Mouse (Mus musculus): ENCODE measurements around the gene Plaur.

Gene Plaur

GRCm38 (mm10) chr7:24462388-24463319 is at the start of gene Plaur:
Gene Plaur (plus strand): TSS chr7:24462484.
- DNase-seq (ENCODE audit: low spot score in 2 of 2) = peak; percentile 72 to 73

DNA sequence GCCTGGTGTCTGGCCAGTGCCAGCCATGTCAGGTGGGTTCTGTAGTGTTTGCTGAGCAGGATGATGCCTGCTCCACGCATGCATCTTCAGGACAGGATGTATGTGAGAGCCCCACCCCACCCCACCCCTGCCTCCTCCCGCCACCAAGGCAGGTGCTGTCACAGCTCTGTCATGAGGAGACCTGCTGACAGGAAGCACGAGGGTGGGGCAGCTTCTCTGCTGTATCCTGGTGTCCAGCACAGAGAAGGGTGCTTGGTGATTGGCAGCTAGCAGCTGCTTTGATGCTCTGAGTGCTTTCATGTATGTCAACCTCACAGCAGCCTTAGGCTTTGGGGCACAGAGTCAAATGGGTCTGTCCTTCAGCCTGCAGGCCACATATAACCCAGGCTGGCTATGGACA is 48.7 kb upstream of the Plaur start:
- peak; percentile 71 to 77 for DNase-seq (ENCODE audit: low spot score in 2 of 2)

GRCm38 (mm10) chr7:24415261-24415660 is 47.0 kb upstream of the Plaur start:
- no peak for DNase-seq (ENCODE audit: low spot score in 2 of 2)

DNA sequence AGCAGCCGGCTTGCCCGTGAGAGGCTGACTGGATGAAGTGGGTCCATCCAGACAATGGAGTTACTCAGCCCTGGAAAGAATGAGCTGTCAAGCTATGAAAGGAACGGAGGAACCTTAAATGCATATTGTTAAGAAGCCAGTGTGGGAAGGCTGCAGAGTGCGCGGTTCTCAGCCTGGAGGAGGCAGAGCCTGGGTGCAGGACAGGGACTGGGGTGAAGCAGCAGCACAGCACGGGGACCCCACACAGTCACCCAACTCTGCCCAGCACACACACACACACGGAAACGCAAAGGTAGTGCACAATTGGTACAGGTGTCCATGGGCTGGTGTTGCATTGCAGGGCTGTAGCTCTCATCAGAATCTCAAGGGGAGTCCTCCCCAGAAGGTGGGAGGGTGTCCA is 42.7 kb upstream of the Plaur start:
- DNase-seq (ENCODE audit: low spot score in 2 of 2) = no peak

- DNase-seq (ENCODE audit: low spot score in 2 of 2) = no peak
Measured at GRCm38 (mm10) chr7:24421648-24422047, 40.6 kb upstream of the Plaur start.

DNA sequence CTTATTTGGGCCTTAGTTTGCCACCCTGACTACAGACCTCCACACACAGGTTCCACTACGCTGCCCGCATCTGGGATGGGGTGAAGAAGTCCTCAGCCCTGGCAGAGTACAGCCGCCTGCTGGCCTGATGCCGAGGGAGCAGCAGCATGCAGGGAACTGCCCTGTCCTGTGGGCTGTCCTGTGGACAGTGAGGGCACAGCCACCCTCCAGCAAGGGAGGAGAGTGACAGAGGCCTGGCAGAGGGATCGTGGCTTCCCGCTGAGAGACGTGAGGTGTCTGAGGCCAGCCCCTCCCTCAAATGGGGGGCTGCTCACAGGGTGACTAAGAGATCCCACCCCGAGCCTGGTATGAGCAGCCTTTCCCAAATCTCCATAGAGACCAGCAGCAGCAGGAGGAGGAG is 40.0 kb upstream of the Plaur start:
- DNase-seq (ENCODE audit: low spot score in 2 of 2) = no peak

GRCm38 (mm10) chr7:24423107-24423763 is 39.0 kb upstream of the Plaur start:
- DNase-seq (ENCODE audit: low spot score in 2 of 2) = no peak

- no peak for DNase-seq (ENCODE audit: low spot score in 2 of 2)
Measured at GRCm38 (mm10) chr7:24423956-24424732, 38.1 kb upstream of the Plaur start.

GRCm38 (mm10) chr7:24425919-24426318 is 36.4 kb upstream of the Plaur start:
- no peak for DNase-seq (ENCODE audit: low spot score in 2 of 2)

DNA sequence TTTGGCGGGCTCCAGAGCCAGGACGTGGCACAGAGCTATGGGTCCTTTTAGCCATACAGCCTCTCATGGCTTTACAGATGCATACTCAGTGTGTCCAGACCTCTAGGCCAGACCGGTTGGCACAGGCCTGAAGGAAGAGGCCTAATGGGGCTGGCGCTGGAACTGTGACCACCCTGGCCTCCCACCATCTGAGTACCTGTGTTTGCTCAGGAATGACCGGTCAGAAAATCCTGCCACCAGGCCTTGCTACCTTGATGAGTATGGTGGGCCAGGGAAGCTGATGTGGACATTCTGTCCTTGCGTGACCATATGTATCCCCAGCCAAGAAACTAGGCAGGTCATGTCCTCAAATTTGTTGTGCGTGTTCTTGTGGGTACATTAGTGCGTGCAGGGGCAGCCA is 35.1 kb upstream of the Plaur start:
- no peak for DNase-seq (ENCODE audit: low spot score in 2 of 2)

DNA sequence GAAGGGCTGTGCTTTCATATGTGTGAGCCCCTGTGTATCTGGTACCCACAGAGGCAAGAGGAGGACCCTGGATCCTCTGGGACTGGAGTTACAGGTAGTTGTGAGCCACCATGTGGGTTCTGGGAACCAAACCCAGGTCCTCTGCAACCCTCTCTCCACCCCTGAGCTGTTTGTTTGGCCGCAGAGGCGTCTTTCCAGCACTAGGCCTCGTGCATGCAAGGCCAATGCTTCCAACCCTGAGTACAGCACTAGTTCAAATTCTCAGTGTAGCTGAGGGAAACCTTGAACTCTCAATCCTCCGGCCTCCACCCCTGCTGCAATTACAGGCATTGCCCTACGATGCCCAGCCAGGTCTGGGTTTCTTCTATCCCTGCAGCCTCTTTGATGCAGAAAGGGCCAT is 33.6 kb upstream of the Plaur start:
- DNase-seq (ENCODE audit: low spot score in 2 of 2) = no peak

DNA sequence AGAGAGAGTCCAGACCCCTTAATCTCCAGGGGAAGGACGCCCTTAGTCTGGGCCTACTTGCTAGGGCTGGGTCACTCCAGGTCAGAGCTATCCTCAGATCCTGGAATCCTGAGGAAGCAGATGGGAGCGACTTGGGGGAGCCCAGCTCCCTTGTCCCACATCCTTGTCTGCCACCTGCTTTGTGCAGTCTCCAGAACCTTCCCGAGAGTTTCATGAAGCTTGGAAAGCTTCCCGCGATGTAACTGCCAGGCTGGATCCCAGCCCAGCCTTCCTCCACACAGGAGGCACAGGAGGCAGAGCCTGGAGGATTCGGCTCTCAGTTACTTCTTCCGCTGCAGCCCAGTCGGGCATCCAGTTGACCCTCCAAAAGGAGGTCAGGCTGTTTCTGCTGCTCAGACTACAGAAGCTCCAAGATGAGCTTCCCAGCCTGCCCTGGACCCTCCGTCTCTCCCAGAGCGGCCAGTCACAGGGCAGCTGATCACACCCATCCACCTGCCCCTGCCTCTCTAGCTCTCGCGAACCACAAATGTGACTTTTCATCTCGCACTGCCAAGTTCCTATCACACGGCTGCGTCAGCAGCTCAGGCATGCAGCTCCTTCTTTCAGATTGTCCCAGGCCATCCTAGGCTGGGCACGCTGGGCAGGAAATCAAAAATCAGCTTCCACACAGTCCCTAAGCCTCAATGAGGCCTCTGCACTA is 32.7 kb upstream of the Plaur start:
- no peak for DNase-seq (ENCODE audit: low spot score in 2 of 2)

DNA sequence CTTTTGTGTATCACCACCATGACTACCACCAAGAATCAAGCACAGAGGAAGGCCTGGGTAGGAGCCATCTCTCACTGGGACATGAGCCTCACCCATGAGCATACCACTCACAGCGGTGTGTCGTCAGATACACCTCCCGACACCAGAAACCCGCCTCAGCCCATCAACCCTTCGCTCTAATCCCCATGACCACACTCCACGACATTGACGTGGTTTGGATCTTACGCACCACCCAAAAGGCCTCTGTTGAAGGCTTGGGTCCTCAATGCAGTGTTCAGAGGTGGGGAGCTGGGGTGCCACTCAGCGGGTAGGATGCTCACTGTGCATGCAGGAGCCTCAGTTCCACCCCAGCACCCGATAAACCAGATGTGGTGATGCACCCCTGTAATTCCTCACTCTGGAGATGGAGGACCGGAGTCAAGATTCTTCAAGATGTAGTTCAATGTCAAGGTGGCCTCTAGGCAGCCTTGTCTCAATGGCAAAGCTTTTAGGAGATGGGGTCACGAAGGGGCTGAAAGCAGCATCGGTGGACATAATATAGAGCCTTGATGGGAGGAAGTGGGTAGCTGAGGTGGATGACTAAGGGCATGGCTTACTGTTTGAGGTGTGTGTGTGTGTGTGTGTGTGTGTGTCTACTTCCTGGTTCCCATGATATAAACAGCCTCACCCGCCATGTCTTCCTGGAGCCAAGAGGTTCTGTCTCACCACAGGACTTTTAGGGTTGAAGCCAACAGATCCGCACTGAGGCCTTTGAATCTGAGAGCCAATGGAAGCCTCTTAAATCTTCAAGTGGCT is 31.5 kb upstream of the Plaur start:
- DNase-seq (ENCODE audit: low spot score in 2 of 2) = no peak

- DNase-seq (ENCODE audit: low spot score in 2 of 2) = peak in 1 of 2 experiments; percentile 33
Measured at GRCm38 (mm10) chr7:24431713-24432112, 30.6 kb upstream of the Plaur start.

- no peak for DNase-seq (ENCODE audit: low spot score in 2 of 2)
Measured at GRCm38 (mm10) chr7:24435305-24435704, 27.0 kb upstream of the Plaur start.

- DNase-seq (ENCODE audit: low spot score in 2 of 2) = no peak
Measured at GRCm38 (mm10) chr7:24437981-24438380, 24.3 kb upstream of the Plaur start.

GRCm38 (mm10) chr7:24439191-24439590 is 23.1 kb upstream of the Plaur start:
- no peak for DNase-seq (ENCODE audit: low spot score in 2 of 2)

GRCm38 (mm10) chr7:24439891-24440290 is 22.4 kb upstream of the Plaur start:
- no peak for DNase-seq (ENCODE audit: low spot score in 2 of 2)

DNA sequence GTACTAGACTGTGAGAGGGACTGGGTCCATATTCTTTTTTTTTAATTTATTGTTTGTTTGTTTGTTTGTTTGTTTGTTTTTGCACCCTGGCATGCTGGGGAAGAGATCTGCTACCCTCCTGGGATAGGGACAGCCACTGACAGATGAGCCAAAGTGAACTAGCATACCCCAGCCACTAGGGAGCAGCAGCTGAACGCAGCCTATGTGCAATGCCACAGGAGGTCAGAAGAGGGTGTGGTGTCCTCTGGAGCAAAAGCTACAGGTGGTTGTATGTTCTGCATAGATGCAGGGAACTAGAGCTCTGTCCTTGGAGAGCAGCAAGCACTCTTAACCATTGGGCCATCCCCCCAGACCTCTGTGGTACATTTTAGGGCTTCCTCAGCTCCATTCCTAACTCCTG is 20.5 kb upstream of the Plaur start:
- DNase-seq (ENCODE audit: low spot score in 2 of 2) = peak; percentile 84 to 86

GRCm38 (mm10) chr7:24442313-24442712 is 20.0 kb upstream of the Plaur start:
- peak; percentile 89 to 90 for DNase-seq (ENCODE audit: low spot score in 2 of 2)
